Mouse (Mus musculus): Measurements from ENCODE around the gene Tsc1. TPM values are rescaled to one million over a fixed set of nuclear protein-coding genes. Genes with fewer than 3 reads are reported as not detected.

Gene Tsc1
- polyA plus RNA-seq, 1 experiment from 2014 or later = 9.8 TPM

DNA sequence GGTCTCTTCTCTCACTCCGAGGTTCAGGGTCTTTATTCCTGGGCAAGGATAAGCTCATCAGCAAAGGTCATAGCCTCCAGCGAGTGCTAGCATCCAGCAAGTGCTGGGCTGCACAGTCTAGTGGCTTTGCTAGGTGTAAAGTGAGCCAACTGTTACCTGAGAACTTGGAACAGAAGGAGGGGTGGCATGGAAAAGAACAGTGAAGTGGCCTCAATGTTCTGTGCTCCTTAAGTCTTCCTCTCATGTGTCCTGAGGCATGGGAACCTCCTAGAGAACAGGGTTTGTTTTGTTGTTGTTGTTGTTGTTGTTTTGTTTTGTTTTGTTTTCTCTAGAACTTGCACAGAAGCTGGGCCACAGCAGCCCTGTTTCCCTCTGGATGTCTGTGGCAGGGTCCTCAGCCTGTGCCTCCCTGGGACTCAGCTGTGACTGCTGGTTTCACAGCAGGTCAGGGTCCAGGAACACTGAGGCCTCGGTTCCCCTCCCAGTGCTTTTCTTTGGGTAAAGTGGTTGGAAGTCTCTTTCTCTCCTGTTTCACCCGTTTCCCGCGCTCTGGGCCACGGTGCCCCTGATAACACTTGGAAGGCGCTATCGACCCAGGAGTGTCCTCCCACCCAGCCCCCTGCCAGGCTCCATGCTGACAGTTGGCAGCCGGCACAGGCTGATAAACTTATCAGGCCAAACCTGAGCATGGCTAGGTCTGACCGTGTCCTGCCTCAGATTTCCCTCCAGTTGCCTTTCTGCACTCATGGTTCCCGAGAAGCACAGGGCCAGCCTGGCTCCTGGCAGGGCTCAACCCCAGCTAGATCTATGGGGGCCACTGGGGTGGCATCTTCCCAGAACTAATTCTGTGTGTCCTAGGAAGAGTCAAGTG is 39.1 kb upstream of the Tsc1 start:
- peak overlapping the region; percentile 69 for H3K4me2 ChIP-seq (ENCODE audit: low read depth, low read length)
- ATAC-seq (ENCODE audit: low read depth) = peak; percentile 89
- peaks cover 84% of the 10 kb centered on the region for H3K4me1 ChIP-seq (ENCODE audit: control insufficient read depth, low read depth, low read length)
- H3K36me3 ChIP-seq (ENCODE audit: control insufficient read depth, insufficient read depth) = no peaks in the 10 kb centered on the region
- H3K9me3 ChIP-seq (replicated peaks; ENCODE audit: control insufficient read depth, low read length) = 0 out of 2 replicates have a peak, but pooled peaks cover 2% of the 10 kb centered on the region
- H3K27me3 ChIP-seq (ENCODE audit: control insufficient read depth, insufficient read depth, low read depth, low read length) = no peaks in the 10 kb centered on the region
- WGBS (ENCODE audit: insufficient replicate concordance) = 10% methylated on average over 12 of the region's 12 CpGs
- peak overlapping the region; percentile 94 for H3K27ac ChIP-seq (ENCODE audit: low read length)
- peak overlapping the region; percentile 29 for H3K4me3 ChIP-seq (ENCODE audit: low read depth, low read length)
- H3K9ac ChIP-seq (ENCODE audit: low read depth, low read length) = peak overlapping the region; percentile 72

DNA sequence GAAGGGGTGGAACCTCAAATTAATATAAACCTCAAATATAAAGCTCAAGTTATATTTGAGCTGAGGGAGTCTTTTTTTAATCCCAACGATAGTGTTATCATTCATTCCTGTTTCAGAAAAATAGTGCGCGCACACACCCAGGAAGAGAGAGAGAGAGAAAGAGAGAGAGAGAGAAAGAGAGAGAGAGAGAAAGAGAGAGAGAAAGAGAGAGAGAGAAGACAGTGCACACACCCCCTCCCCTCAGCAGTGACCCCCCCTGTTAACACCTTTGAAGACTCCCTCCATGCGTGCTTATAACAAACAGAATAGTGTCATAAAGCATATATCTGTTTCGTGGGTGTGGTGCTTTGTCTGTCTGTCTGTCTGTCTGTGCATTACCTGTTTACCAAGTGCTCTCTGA is 37.5 kb upstream of the Tsc1 start:
- no peak for ATAC-seq (ENCODE audit: low read depth)
- Histone ChIP-seq H3K4me2 (ENCODE audit: low read depth, low read length) (no peak overlapping the region), H3K36me3 (ENCODE audit: control insufficient read depth, insufficient read depth) (no peaks in the 10 kb centered on the region), H3K27ac (ENCODE audit: low read length) (peak overlapping the region; percentile 85), H3K9ac (ENCODE audit: low read depth, low read length) (peak overlapping the region; percentile 31), H3K27me3 (ENCODE audit: control insufficient read depth, insufficient read depth, low read depth, low read length) (no peaks in the 10 kb centered on the region), H3K4me3 (ENCODE audit: low read depth, low read length) (no peak overlapping the region), H3K9me3 (replicated peaks; ENCODE audit: control insufficient read depth, low read length) (no peaks in the 10 kb centered on the region), H3K4me1 (ENCODE audit: control insufficient read depth, low read depth, low read length) (peaks cover 84% of the 10 kb centered on the region)
- 39% methylated on average over 5 of the region's 5 CpGs for WGBS (ENCODE audit: insufficient replicate concordance)

DNA sequence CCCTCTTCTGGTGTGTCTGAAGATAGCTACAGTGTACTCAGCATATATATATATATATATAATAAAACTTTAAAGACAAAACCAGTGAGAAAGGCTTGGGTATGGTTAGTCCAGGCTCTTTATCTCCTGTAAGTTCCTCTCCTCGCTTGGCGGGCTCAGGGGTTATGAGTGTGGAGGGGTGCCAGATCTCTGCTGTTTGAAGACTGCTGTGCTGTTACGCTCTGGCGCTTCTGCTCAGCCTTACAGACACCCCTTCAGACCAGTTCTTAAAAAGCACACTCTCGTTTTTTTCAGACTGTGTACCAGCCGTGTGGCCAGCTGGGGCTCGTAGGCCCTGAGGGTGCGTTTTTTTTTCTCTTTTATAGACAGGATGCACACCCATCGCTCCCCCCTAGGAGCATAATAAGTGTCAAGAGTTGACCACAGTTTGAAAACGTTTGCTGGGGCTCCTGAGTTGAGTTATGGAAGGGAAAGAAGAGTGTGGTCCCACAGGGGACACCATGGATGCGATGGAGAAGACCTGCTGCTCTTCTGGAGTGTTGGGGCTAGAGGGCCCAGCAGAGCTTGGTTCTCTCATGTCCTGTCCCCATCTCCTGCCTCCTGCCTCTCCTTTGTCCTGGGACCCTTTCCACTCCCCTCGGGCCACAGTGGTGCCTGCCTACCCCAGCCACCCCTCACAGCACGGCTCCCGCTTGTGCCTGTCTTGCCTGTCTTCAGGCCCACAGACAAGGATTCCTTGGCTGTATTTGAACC is 35.1 kb upstream of the Tsc1 start:
- Histone ChIP-seq H3K4me3 (ENCODE audit: low read depth, low read length) (no peak overlapping the region), H3K27me3 (ENCODE audit: control insufficient read depth, insufficient read depth, low read depth, low read length) (no peaks in the 10 kb centered on the region), H3K9ac (ENCODE audit: low read depth, low read length) (no peak overlapping the region), H3K4me2 (ENCODE audit: low read depth, low read length) (no peak overlapping the region), H3K4me1 (ENCODE audit: control insufficient read depth, low read depth, low read length) (peaks cover 78% of the 10 kb centered on the region), H3K36me3 (ENCODE audit: control insufficient read depth, insufficient read depth) (peaks cover 23% of the 10 kb centered on the region), H3K27ac (ENCODE audit: low read length) (peak overlapping the region; percentile 73), H3K9me3 (replicated peaks; ENCODE audit: control insufficient read depth, low read length) (no peaks in the 10 kb centered on the region)
- ATAC-seq (ENCODE audit: low read depth) = no peak
- 44% methylated on average over 14 of the region's 14 CpGs for WGBS (ENCODE audit: insufficient replicate concordance)

DNA sequence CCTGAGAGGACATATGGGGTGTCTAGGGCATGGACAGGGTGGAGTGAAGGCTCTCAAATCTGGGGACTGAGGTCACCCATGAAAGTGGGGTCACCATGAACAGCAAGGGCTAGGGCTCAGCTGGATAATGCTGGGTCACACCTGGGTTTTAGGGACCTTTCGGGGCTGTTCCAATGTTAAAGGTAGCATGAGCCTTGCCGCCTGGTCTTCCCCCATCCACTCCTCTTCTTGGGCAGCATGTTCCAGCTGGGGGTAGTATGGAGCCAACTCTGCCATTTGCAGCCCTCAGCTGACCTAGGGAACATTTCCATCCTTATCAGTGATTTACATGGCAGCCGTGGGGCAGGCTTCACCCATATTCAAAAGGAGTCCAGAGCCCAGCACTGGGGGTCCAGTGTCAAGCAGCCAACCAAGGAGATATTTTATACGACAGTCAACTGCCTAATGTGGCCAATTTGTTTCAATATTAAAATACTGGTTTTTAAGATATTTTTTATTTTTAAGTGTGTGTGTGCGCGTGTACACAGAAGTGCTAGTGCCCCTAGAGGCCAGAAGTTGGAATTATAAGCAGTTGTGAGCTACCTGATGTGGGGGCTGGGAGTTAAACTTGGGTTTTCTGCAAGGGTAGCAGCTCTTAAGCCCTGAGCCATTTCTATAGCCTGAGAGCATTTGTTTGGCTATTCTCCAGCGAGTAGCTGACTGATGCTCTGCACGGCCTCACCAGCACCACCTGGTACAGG is 34.3 kb upstream of the Tsc1 start:
- no peaks in the 10 kb centered on the region for H3K27me3 ChIP-seq (ENCODE audit: control insufficient read depth, insufficient read depth, low read depth, low read length)
- H3K4me3 ChIP-seq (ENCODE audit: low read depth, low read length) = no peak overlapping the region
- H3K36me3 ChIP-seq (ENCODE audit: control insufficient read depth, insufficient read depth) = peaks cover 31% of the 10 kb centered on the region
- no peaks in the 10 kb centered on the region for H3K9me3 ChIP-seq (replicated peaks; ENCODE audit: control insufficient read depth, low read length)
- ATAC-seq (ENCODE audit: low read depth) = no peak
- peak overlapping the region; percentile 40; the same call in 1 of the 2 replicates for H3K9ac ChIP-seq (ENCODE audit: low read depth, low read length)
- peak overlapping the region; percentile 73 for H3K27ac ChIP-seq (ENCODE audit: low read length)
- no peak overlapping the region for H3K4me2 ChIP-seq (ENCODE audit: low read depth, low read length)
- peaks cover 78% of the 10 kb centered on the region for H3K4me1 ChIP-seq (ENCODE audit: control insufficient read depth, low read depth, low read length)
- WGBS (ENCODE audit: insufficient replicate concordance) = 50% methylated on average over 8 of the region's 8 CpGs

DNA sequence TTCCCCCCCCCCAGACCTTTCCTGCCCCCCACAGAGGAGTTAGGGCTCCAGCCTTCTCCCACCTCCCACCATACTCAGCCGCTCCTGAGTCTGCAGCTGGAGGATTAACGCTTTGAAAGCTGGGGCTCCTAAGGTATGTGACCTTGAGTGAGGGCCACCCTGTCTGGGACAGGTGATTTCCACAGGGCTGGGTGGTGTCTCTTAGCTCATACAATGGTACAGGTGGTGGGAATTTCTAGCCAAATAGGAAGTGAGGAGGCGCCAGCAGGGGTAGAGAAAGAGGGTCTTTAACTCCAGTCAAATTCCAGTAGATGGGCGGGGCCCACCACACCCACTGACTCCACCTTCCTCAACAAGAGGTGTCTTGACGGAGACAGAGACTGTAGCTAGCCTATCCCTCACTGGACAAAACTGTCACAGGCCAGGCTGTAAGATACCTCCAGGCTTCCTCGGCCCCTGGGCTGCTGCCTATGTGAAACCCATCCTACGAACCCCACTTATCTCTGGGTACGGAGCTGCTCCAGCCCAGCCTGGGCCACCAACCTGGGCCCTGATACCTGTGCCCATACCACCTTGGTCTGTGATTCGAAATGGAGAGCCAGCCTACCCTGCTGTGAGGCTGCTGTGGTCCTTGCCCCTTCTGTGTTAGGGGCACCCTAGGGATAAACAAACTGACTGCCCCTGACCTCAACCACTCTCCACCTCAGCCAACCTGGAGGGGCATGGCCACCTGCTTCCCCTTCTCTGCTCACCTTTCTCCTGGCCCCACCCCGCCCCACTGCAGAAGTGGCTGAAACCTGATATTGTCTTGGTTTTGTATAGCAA is 33.5 kb upstream of the Tsc1 start:
- Histone ChIP-seq H3K9ac (ENCODE audit: low read depth, low read length) (peak overlapping the region; percentile 40; the same call in 1 of the 2 replicates), H3K27me3 (ENCODE audit: control insufficient read depth, insufficient read depth, low read depth, low read length) (no peaks in the 10 kb centered on the region), H3K36me3 (ENCODE audit: control insufficient read depth, insufficient read depth) (peaks cover 39% of the 10 kb centered on the region), H3K27ac (ENCODE audit: low read length) (peak overlapping the region; percentile 73), H3K4me1 (ENCODE audit: control insufficient read depth, low read depth, low read length) (peaks cover 71% of the 10 kb centered on the region), H3K4me3 (ENCODE audit: low read depth, low read length) (no peak overlapping the region), H3K9me3 (replicated peaks; ENCODE audit: control insufficient read depth, low read length) (no peaks in the 10 kb centered on the region), H3K4me2 (ENCODE audit: low read depth, low read length) (no peak overlapping the region; the same call in 1 of the 2 replicates)
- WGBS (ENCODE audit: insufficient replicate concordance) = 33% methylated on average over 10 of the region's 10 CpGs
- peak; percentile 59 for ATAC-seq (ENCODE audit: low read depth)

DNA sequence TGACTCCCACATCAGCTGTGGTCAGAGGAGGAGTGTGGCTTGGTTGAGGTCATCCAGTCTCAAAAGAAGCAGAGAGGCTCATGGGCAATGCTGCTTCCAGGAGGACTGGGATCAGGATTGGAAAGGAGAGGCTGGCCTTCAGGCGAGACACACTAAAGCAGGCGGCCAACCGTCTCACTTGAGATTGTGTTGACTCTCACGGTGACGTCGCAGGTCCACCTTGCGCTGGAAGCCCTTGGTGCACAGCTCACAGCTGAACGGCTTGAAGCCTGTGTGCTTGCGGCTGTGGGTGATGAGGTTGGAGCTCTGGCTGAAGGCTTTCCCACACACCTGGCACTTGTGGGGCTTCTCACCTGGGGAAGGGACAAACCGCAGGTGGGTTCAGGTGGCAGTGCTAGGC is 31.2 kb upstream of the Tsc1 start:
- peaks cover 62% of the 10 kb centered on the region for H3K36me3 ChIP-seq (ENCODE audit: control insufficient read depth, insufficient read depth)

DNA sequence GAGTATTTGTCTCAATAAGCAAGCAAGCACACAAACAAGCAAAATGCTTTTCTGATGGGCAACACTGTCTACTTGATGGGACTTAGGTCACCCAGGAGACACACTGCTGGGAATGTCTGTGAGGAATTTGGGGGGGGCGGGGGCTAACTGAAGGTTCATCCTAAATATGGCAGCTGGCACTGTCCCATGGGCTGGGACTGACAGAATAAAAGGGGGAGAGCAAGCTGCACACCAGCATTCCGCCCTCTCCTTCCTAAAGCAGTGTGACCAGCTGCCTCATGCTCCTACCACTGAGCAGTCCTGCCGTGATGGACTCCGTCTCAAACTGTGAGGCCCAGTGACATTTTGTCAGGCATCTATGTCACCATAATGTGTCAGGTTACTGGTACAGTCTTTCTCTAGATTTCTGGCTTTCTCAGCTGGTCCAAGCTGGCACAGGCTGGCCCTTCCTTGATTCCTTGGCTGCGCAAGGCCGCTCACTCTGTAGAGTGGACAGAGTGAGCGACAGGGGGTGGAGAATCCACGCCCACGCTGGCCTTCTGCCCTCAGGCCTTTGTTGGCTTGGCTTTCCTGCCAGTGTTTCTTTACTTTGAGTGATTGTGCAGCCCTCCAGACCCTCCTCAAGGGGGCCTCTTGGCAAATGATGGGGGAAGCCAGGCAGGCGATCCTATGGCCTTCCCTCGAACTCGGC is 30.2 kb upstream of the Tsc1 start:
- Histone ChIP-seq H3K4me1 (ENCODE audit: control insufficient read depth, low read depth, low read length) (peaks cover 72% of the 10 kb centered on the region), H3K9me3 (replicated peaks; ENCODE audit: control insufficient read depth, low read length) (no peaks in the 10 kb centered on the region), H3K27ac (ENCODE audit: low read length) (peak overlapping the region; percentile 50), H3K27me3 (ENCODE audit: control insufficient read depth, insufficient read depth, low read depth, low read length) (no peaks in the 10 kb centered on the region), H3K9ac (ENCODE audit: low read depth, low read length) (no peak overlapping the region), H3K36me3 (ENCODE audit: control insufficient read depth, insufficient read depth) (peaks cover 66% of the 10 kb centered on the region), H3K4me2 (ENCODE audit: low read depth, low read length) (no peak overlapping the region), H3K4me3 (ENCODE audit: low read depth, low read length) (no peak overlapping the region)
- WGBS (ENCODE audit: insufficient replicate concordance) = 86% methylated on average over 12 of the region's 12 CpGs
- no peak for ATAC-seq (ENCODE audit: low read depth)

More for the DNA sequence above, 31.2 kb upstream of the Tsc1 start:
- H3K4me3 ChIP-seq (ENCODE audit: low read depth, low read length) = no peak overlapping the region
- ATAC-seq (ENCODE audit: low read depth) = no peak
- 79% methylated on average over 10 of the region's 10 CpGs for WGBS (ENCODE audit: insufficient replicate concordance)
- H3K4me2 ChIP-seq (ENCODE audit: low read depth, low read length) = no peak overlapping the region
- H3K9me3 ChIP-seq (replicated peaks; ENCODE audit: control insufficient read depth, low read length) = no peaks in the 10 kb centered on the region
- no peak overlapping the region for H3K9ac ChIP-seq (ENCODE audit: low read depth, low read length)
- H3K27ac ChIP-seq (ENCODE audit: low read length) = peak overlapping the region; percentile 35
- peaks cover 62% of the 10 kb centered on the region for H3K4me1 ChIP-seq (ENCODE audit: control insufficient read depth, low read depth, low read length)
- no peaks in the 10 kb centered on the region for H3K27me3 ChIP-seq (ENCODE audit: control insufficient read depth, insufficient read depth, low read depth, low read length)

DNA sequence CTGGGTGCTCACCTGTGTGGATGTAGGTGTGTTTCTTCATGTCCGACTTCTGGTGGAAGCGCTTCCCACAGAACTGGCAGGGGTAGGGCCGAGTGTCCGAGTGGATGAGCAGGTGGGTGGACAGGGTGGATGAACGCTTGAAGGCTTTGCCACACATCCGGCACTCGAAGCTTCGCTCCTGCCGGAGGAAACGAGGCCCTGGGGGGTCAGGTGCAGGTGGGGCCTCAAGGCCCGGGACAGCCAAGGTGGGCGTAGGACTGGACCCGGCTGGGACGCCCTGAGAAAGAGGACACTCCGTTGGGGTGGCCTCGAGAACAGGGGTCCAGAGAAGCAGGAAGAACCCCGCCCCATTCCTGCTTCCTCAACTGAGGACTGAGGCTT is 29.6 kb upstream of the Tsc1 start:
- Histone ChIP-seq H3K4me1 (ENCODE audit: control insufficient read depth, low read depth, low read length) (peaks cover 74% of the 10 kb centered on the region), H3K27me3 (ENCODE audit: control insufficient read depth, insufficient read depth, low read depth, low read length) (no peaks in the 10 kb centered on the region), H3K27ac (ENCODE audit: low read length) (no peak overlapping the region), H3K4me3 (ENCODE audit: low read depth, low read length) (no peak overlapping the region), H3K9me3 (replicated peaks; ENCODE audit: control insufficient read depth, low read length) (no peaks in the 10 kb centered on the region), H3K36me3 (ENCODE audit: control insufficient read depth, insufficient read depth) (peaks cover 66% of the 10 kb centered on the region), H3K4me2 (ENCODE audit: low read depth, low read length) (no peak overlapping the region), H3K9ac (ENCODE audit: low read depth, low read length) (no peak overlapping the region)
- WGBS (ENCODE audit: insufficient replicate concordance) = 85% methylated on average over 17 of the region's 17 CpGs
- ATAC-seq (ENCODE audit: low read depth) = no peak

Measured in liver, embryonic 16.5 days (tissue).